Mouse (Mus musculus) midbrain, embryonic 11.5 days (tissue): ENCODE measurements at regions not wholly inside any gene's neighbourhood (a gene's known extent, or its start where the extent isn't known, plus 50 kb on each side); places are given as distances from the start of the nearest gene placed in this dataset.

Experiments used
- ATAC-seq: fragments of 200-750 bp; cut with Nextera tagmentation; 2 replicates; pipeline ENCODE4 v1.8.0; 2017; ENCODE audit warnings: moderate TSS enrichment, moderate library complexity; ENCODE audit not compliant: low FRiP score
- DNase-seq: peaks from one replicate; pipeline ENCODE4 v3.0.0; 2015; ENCODE audit warnings: low spot score; ENCODE audit errors: missing footprints
- H3K27ac ChIP-seq: fragments of 300-500 bp; sonication (generic); 2 replicates; pipeline ENCODE4 v1.5.1; 2014; ENCODE audit warnings: low read depth, low read length
- H3K27me3 ChIP-seq: fragments of 300-500 bp; sonication (generic); 2 replicates; pipeline ENCODE4 v1.6.1; 2014; ENCODE audit warnings: mild to moderate bottlenecking, low read length, moderate library complexity, mixed read lengths; ENCODE audit not compliant: control insufficient read depth, insufficient read depth
- H3K36me3 ChIP-seq: fragments of 300-500 bp; sonication (generic); 2 replicates; pipeline ENCODE4 v1.6.1; 2014; ENCODE audit warnings: mild to moderate bottlenecking, low read length, moderate library complexity, mixed read lengths; ENCODE audit not compliant: control insufficient read depth, insufficient read depth
- H3K4me1 ChIP-seq: fragments of 300-500 bp; sonication (generic); 2 replicates; pipeline ENCODE4 v1.6.1; 2014; ENCODE audit warnings: low read length; ENCODE audit not compliant: control insufficient read depth, insufficient read depth
- H3K4me2 ChIP-seq: fragments of 300-500 bp; sonication (generic); 2 replicates; pipeline ENCODE4 v1.6.1; 2014; ENCODE audit warnings: mild to moderate bottlenecking, moderate library complexity
- H3K4me3 ChIP-seq: fragments of 300-500 bp; sonication (generic); 2 replicates; pipeline ENCODE4 v1.5.1; 2014; ENCODE audit warnings: low read depth, low read length
- H3K9ac ChIP-seq: fragments of 300-500 bp; sonication (generic); 2 replicates; pipeline ENCODE4 v1.6.1; 2014; ENCODE audit warnings: low read length
- H3K9me3 ChIP-seq: fragments of 300-500 bp; sonication (generic); 2 replicates; pipeline ENCODE4 v1.6.1; 2016; ENCODE audit warnings: low read length; ENCODE audit not compliant: control insufficient read depth
- WGBS: fragments of 180-500 bp; shearing (Covaris S2); extraction: QIAGEN DNeasy Blood & Tissue Kit; methylation state at CpG from one replicate; pipeline ENCODE4 v1.1.7; 2014; 5-methylcytosine and 5-hydroxymethylcytosine counted together

GRCm38 (mm10) chr3:148558592-148559157 lies 431.7 kb downstream of the Adgrl2 start:
- no peak overlapping the region for H3K9ac ChIP-seq
- no peak overlapping the region for H3K27ac ChIP-seq
- H3K9me3 ChIP-seq = no peaks in the 10 kb centered on the region
- DNase-seq (peak; percentile 81), ATAC-seq (no peak)
- WGBS = 66% methylated on average over 5 of the region's 5 CpGs
- no peak overlapping the region for H3K4me2 ChIP-seq
- H3K4me3 ChIP-seq = no peak overlapping the region
- no peaks in the 10 kb centered on the region for H3K27me3 ChIP-seq
- H3K36me3 ChIP-seq = no peaks in the 10 kb centered on the region
- H3K4me1 ChIP-seq = 0 out of 2 replicates have a peak, but pooled peaks cover 1% of the 10 kb centered on the region

GRCm38 (mm10) chr3:148555324-148555723 lies 435.0 kb downstream of the Adgrl2 start:
- no peaks in the 10 kb centered on the region for H3K27me3 ChIP-seq
- H3K36me3 ChIP-seq = no peaks in the 10 kb centered on the region
- 0 out of 2 replicates have a peak, but pooled peaks cover 3% of the 10 kb centered on the region for H3K4me1 ChIP-seq
- WGBS = 87% methylated on average over 8 of the region's 8 CpGs
- no peak overlapping the region for H3K4me3 ChIP-seq
- H3K4me2 ChIP-seq = no peak overlapping the region
- H3K27ac ChIP-seq = no peak overlapping the region
- no peaks in the 10 kb centered on the region for H3K9me3 ChIP-seq
- H3K9ac ChIP-seq = no peak overlapping the region
- peak; percentile 77 for DNase-seq
- ATAC-seq = no peak

GRCm38 (mm10) chr3:148550716-148551115 lies 439.6 kb downstream of the Adgrl2 start:
- WGBS = 90% methylated on average over 2 of the region's 2 CpGs
- no peak overlapping the region for H3K9ac ChIP-seq
- 0 out of 2 replicates have a peak, but pooled peaks cover 3% of the 10 kb centered on the region for H3K4me1 ChIP-seq
- ATAC-seq (no peak), DNase-seq (no peak)
- no peaks in the 10 kb centered on the region for H3K9me3 ChIP-seq
- H3K27ac ChIP-seq = no peak overlapping the region
- H3K4me3 ChIP-seq = no peak overlapping the region
- H3K27me3 ChIP-seq = no peaks in the 10 kb centered on the region
- H3K36me3 ChIP-seq = no peaks in the 10 kb centered on the region
- H3K4me2 ChIP-seq = no peak overlapping the region

GRCm38 (mm10) chr3:148544929-148545328 lies 445.4 kb downstream of the Adgrl2 start:
- H3K4me3 ChIP-seq = no peak overlapping the region
- no peak overlapping the region for H3K27ac ChIP-seq
- H3K4me1 ChIP-seq = no peaks in the 10 kb centered on the region
- ATAC-seq (no peak), DNase-seq (no peak)
- no peak overlapping the region for H3K9ac ChIP-seq
- H3K4me2 ChIP-seq = no peak overlapping the region
- no peaks in the 10 kb centered on the region for H3K36me3 ChIP-seq
- H3K27me3 ChIP-seq = no peaks in the 10 kb centered on the region
- WGBS = 89% methylated on average over 6 of the region's 6 CpGs
- no peaks in the 10 kb centered on the region for H3K9me3 ChIP-seq

DNA sequence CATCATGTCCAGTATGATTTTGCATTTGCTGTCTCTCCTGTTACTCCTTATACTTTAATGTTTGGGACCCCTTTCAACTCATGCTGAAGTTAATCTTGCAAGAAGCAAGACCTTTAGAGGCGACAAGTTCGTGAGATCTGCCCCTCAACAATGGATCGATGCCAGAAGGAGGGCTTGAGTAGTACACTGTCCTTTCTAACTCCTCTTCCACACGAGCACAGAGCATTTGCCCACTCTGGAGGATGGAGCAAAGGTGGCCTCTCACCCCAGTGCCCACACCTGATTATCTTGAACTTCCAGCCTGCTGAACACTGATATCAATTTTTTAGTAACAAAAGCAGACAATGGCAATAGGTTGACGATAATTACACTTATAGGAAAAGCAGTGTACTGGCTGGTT lies 448.1 kb downstream of the Adgrl2 start:
- no peak for DNase-seq
- H3K4me1 ChIP-seq = peaks cover 7% of the 10 kb centered on the region
- WGBS = 85% methylated on average over 5 of the region's 5 CpGs
- no peak overlapping the region for H3K27ac ChIP-seq
- no peak overlapping the region for H3K4me2 ChIP-seq
- H3K27me3 ChIP-seq = no peaks in the 10 kb centered on the region
- H3K9ac ChIP-seq = no peak overlapping the region
- H3K36me3 ChIP-seq = no peaks in the 10 kb centered on the region
- no peak for ATAC-seq
- H3K4me3 ChIP-seq = no peak overlapping the region
- no peaks in the 10 kb centered on the region for H3K9me3 ChIP-seq

DNA sequence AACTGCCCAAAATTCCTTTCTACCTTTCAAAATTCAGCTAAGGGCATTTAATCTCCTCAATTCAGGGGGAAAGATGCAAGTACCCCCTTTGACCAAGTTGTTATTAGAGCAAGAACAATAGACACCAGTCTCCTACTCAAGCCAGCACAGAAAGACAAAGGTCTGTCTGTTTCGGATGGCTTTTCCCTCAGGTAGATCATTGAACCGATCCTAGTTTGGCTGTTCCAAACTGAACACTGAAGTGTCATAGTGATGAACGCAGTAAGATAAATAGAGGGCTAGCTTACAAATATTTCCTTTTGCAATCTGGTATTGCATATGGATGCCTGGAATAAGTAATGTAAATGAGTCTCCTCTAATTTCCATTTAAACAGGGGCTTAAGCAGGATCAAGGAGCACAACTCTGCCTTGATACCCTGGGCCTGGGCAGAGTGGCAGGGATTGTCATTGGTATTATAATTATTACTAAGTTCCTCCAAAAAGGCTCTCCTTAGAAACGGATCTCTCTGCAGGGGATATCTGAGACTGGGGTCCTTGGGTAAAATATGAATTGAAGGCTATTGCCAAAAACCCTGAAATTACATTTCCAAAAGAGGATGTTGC lies 452.6 kb downstream of the Adgrl2 start:
- Histone ChIP-seq H3K27ac (no peak overlapping the region; the same call in 1 of the 2 replicates), H3K27me3 (no peaks in the 10 kb centered on the region), H3K4me1 (peaks cover 7% of the 10 kb centered on the region), H3K4me3 (no peak overlapping the region), H3K4me2 (no peak overlapping the region), H3K9me3 (no peaks in the 10 kb centered on the region), H3K9ac (no peak overlapping the region), H3K36me3 (no peaks in the 10 kb centered on the region)
- WGBS = 32% methylated on average over 4 of the region's 4 CpGs
- DNase-seq = peak; percentile 87
- ATAC-seq = peak; percentile 84

GRCm38 (mm10) chr3:148529893-148530292 lies 460.5 kb downstream of the Adgrl2 start:
- H3K4me1 ChIP-seq = no peaks in the 10 kb centered on the region
- no peak overlapping the region for H3K27ac ChIP-seq
- no peak overlapping the region for H3K4me3 ChIP-seq
- no peak overlapping the region for H3K4me2 ChIP-seq
- DNase-seq (no peak), ATAC-seq (no peak)
- H3K9ac ChIP-seq = no peak overlapping the region
- no peaks in the 10 kb centered on the region for H3K27me3 ChIP-seq
- 87% methylated on average over 2 of the region's 2 CpGs for WGBS
- no peaks in the 10 kb centered on the region for H3K36me3 ChIP-seq
- H3K9me3 ChIP-seq = no peaks in the 10 kb centered on the region

DNA sequence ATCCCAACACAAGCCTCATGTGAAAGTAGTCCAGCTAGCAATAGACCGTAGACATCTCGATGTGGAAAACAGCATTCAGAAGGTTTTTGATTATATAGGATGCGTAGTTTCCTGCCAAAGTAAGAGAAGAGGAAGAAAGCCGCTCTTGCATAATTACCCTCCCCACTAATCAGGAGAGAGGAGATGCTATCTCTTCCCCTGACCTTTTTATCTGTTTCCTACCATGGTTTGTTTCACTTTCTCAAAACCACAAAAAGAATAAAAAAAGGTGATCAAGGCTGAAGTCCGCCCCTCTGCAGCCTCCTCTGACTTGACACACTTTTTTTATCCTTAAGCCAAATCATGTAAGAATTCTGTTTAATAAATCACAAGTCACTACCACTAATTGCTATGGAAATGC lies 480.0 kb downstream of the Adgrl2 start:
- H3K9ac ChIP-seq = no peak overlapping the region
- DNase-seq = no peak
- H3K27ac ChIP-seq = no peak overlapping the region
- no peak overlapping the region for H3K4me3 ChIP-seq
- H3K27me3 ChIP-seq = no peaks in the 10 kb centered on the region
- no peaks in the 10 kb centered on the region for H3K9me3 ChIP-seq
- WGBS = 89% methylated on average over 5 of the region's 5 CpGs
- H3K4me2 ChIP-seq = no peak overlapping the region
- no peaks in the 10 kb centered on the region for H3K4me1 ChIP-seq
- no peak for ATAC-seq
- no peaks in the 10 kb centered on the region for H3K36me3 ChIP-seq

GRCm38 (mm10) chr3:148504928-148505327 lies 485.4 kb downstream of the Adgrl2 start:
- WGBS = 98% methylated on average over 2 of the region's 2 CpGs
- no peaks in the 10 kb centered on the region for H3K27me3 ChIP-seq
- ATAC-seq (no peak), DNase-seq (peak; percentile 26)
- H3K4me1 ChIP-seq = no peaks in the 10 kb centered on the region
- no peak overlapping the region for H3K4me3 ChIP-seq
- H3K36me3 ChIP-seq = no peaks in the 10 kb centered on the region
- H3K9ac ChIP-seq = no peak overlapping the region
- no peaks in the 10 kb centered on the region for H3K9me3 ChIP-seq
- H3K27ac ChIP-seq = no peak overlapping the region
- H3K4me2 ChIP-seq = no peak overlapping the region
